Mouse (Mus musculus) neural tube, embryonic 11.5 days (tissue): ENCODE measurements around the gene Topaz1. TPM values are rescaled to one million over a fixed set of nuclear protein-coding genes. Genes with fewer than 3 reads are reported as not detected.

Experiments
- ATAC-seq: fragments of 200-750 bp; cut with Nextera tagmentation; 2 replicates; pipeline ENCODE4 v1.8.0; 2017; ENCODE audit warnings: moderate number of reproducible peaks, mild to moderate bottlenecking, moderate TSS enrichment, moderate library complexity; ENCODE audit not compliant: insufficient read depth, low FRiP score, low TSS enrichment
- DNase-seq: peaks from one replicate; pipeline ENCODE4 v3.0.0-alpha.2; 2015; ENCODE audit warnings: low spot score
- H3K27ac ChIP-seq: fragments of 300-500 bp; sonication (generic); 2 replicates; pipeline ENCODE4 v1.5.1; 2014; ENCODE audit warnings: low read depth, mild to moderate bottlenecking, low read length
- H3K27me3 ChIP-seq: fragments of 300-500 bp; sonication (generic); 2 replicates; pipeline ENCODE4 v1.6.1; 2014; ENCODE audit warnings: mild to moderate bottlenecking, low read length, mixed read lengths; ENCODE audit not compliant: control insufficient read depth, insufficient read depth
- H3K36me3 ChIP-seq: fragments of 300-500 bp; sonication (generic); 2 replicates; pipeline ENCODE4 v1.6.1; 2014; ENCODE audit warnings: mild to moderate bottlenecking, low read length, moderate library complexity, mixed read lengths; ENCODE audit not compliant: control insufficient read depth, insufficient read depth
- H3K4me1 ChIP-seq: fragments of 300-500 bp; sonication (generic); 2 replicates; pipeline ENCODE4 v1.6.1; 2014; ENCODE audit warnings: low read length, mixed read lengths; ENCODE audit not compliant: control insufficient read depth, insufficient read depth
- H3K4me2 ChIP-seq: fragments of 300-500 bp; sonication (generic); 2 replicates; pipeline ENCODE4 v1.6.1; 2014; ENCODE audit warnings: low read depth, mild to moderate bottlenecking, moderate library complexity
- H3K4me3 ChIP-seq: fragments of 300-500 bp; sonication (generic); 2 replicates; pipeline ENCODE4 v1.5.1; 2014; ENCODE audit warnings: low read depth, low read length
- H3K9ac ChIP-seq: fragments of 300-500 bp; sonication (generic); 2 replicates; pipeline ENCODE4 v1.6.1; 2014; ENCODE audit warnings: mild to moderate bottlenecking, low read length
- H3K9me3 ChIP-seq: fragments of 300-500 bp; sonication (generic); 2 replicates; pipeline ENCODE4 v1.6.1; 2016; ENCODE audit warnings: low read length; ENCODE audit not compliant: control insufficient read depth
- WGBS: fragments of 180-500 bp; shearing (Covaris S2); extraction: QIAGEN DNeasy Blood & Tissue Kit; methylation state at CpG from one replicate; pipeline ENCODE4 v1.1.7; 2014; 5-methylcytosine and 5-hydroxymethylcytosine counted together
- polyA plus RNA-seq: library from polyadenylated mRNA; unstranded; fragments of >200 nt; fragmentation: Nextera tagmentation; extraction: Ambion mirVana; gene quantifications from 2 replicates; pipeline ENCODE4 v1.2.1, GENCODE M21; 2014

Topaz1 gene
- not detected in 2 replicates for polyA plus RNA-seq

- WGBS, result 80% methylated on average over 28 of the region's 28 CpGs
- H3K4me1 ChIP-seq, result no peaks in the 10 kb centered on the region
- H3K27ac ChIP-seq, result no peak within 1 kb of the TSS
- no peaks in the 10 kb centered on the region for H3K9me3 ChIP-seq
- no peak within 1 kb of the TSS for H3K4me2 ChIP-seq
- DNase-seq (no peak), ATAC-seq (no peak)
- H3K9ac ChIP-seq, result no peak within 1 kb of the TSS
- H3K36me3 ChIP-seq, result no peaks in the 10 kb centered on the region
- H3K27me3 ChIP-seq, result no peaks in the 10 kb centered on the region
- H3K4me3 ChIP-seq, result no peak within 1 kb of the TSS
These were observed at the start of gene Topaz1 for GRCm38 (mm10) chr9:122747060-122747459. TSS of gene Topaz1 (plus strand) at chr9:122747346.

GRCm38 (mm10) chr9:122701817-122702216, 45.3 kb upstream of the Topaz1 start:
- H3K4me2 ChIP-seq, result no peak overlapping the region
- H3K27me3 ChIP-seq, result no peaks in the 10 kb centered on the region
- 10% methylated on average over 3 of the region's 3 CpGs for WGBS
- ATAC-seq, result no peak
- DNase-seq, result no peak
- H3K4me3 ChIP-seq, result no peak overlapping the region
- no peak overlapping the region for H3K27ac ChIP-seq
- H3K36me3 ChIP-seq, result no peaks in the 10 kb centered on the region
- no peaks in the 10 kb centered on the region for H3K9me3 ChIP-seq
- no peak overlapping the region for H3K9ac ChIP-seq
- no peaks in the 10 kb centered on the region for H3K4me1 ChIP-seq

- Histone ChIP-seq H3K9ac (no peak overlapping the region), H3K4me1 (no peaks in the 10 kb centered on the region), H3K9me3 (no peaks in the 10 kb centered on the region), H3K27ac (no peak overlapping the region), H3K36me3 (no peaks in the 10 kb centered on the region), H3K4me2 (no peak overlapping the region), H3K27me3 (no peaks in the 10 kb centered on the region), H3K4me3 (no peak overlapping the region)
- no peak for DNase-seq
- 55% methylated on average over 2 of the region's 2 CpGs for WGBS
- ATAC-seq, result no peak
These were observed 33.3 kb upstream of the Topaz1 start for GRCm38 (mm10) chr9:122713836-122714235.

- no peaks in the 10 kb centered on the region for H3K9me3 ChIP-seq
- H3K27ac ChIP-seq, result no peak overlapping the region
- H3K4me3 ChIP-seq, result no peak overlapping the region
- H3K4me2 ChIP-seq, result no peak overlapping the region
- 88% methylated on average over 2 of the region's 2 CpGs for WGBS
- ATAC-seq, result no peak
- H3K4me1 ChIP-seq, result no peaks in the 10 kb centered on the region
- no peaks in the 10 kb centered on the region for H3K36me3 ChIP-seq
- no peak overlapping the region for H3K9ac ChIP-seq
- no peaks in the 10 kb centered on the region for H3K27me3 ChIP-seq
- no peak for DNase-seq
These were observed 32.1 kb upstream of the Topaz1 start for GRCm38 (mm10) chr9:122715046-122715445.

GRCm38 (mm10) chr9:122716131-122716921, 30.8 kb upstream of the Topaz1 start:
- Histone ChIP-seq H3K4me1 (no peaks in the 10 kb centered on the region), H3K9me3 (no peaks in the 10 kb centered on the region), H3K36me3 (no peaks in the 10 kb centered on the region), H3K4me2 (no peak overlapping the region), H3K4me3 (no peak overlapping the region), H3K27me3 (no peaks in the 10 kb centered on the region), H3K9ac (no peak overlapping the region), H3K27ac (no peak overlapping the region)
- DNase-seq (no peak), ATAC-seq (no peak)
- 42% methylated on average over 7 of the region's 7 CpGs for WGBS

- Histone ChIP-seq H3K27me3 (peaks cover 7% of the 10 kb centered on the region; the same call in 1 of the 2 replicates), H3K4me1 (no peaks in the 10 kb centered on the region), H3K36me3 (no peaks in the 10 kb centered on the region), H3K9ac (no peak overlapping the region), H3K9me3 (no peaks in the 10 kb centered on the region), H3K4me2 (no peak overlapping the region), H3K4me3 (no peak overlapping the region), H3K27ac (no peak overlapping the region)
- no peak for DNase-seq
- ATAC-seq, result no peak
- 14% methylated on average over 4 of the region's 4 CpGs for WGBS
These were observed 24.9 kb upstream of the Topaz1 start for GRCm38 (mm10) chr9:122722296-122722695.

- H3K36me3 ChIP-seq, result no peaks in the 10 kb centered on the region
- H3K27me3 ChIP-seq, result peaks cover 7% of the 10 kb centered on the region; the same call in 1 of the 2 replicates
- DNase-seq, result no peak
- no peak overlapping the region for H3K27ac ChIP-seq
- H3K4me2 ChIP-seq, result peak overlapping the region; percentile 10; the same call in 1 of the 2 replicates
- ATAC-seq, result no peak
- 24% methylated on average over 22 of the region's 22 CpGs for WGBS
- H3K9ac ChIP-seq, result no peak overlapping the region
- H3K4me3 ChIP-seq, result no peak overlapping the region
- H3K4me1 ChIP-seq, result no peaks in the 10 kb centered on the region
- no peaks in the 10 kb centered on the region for H3K9me3 ChIP-seq
These were observed 21.9 kb upstream of the Topaz1 start for GRCm38 (mm10) chr9:122725046-122725765.

GRCm38 (mm10) chr9:122729500-122729899, 17.6 kb upstream of the Topaz1 start:
- DNase-seq (peak; percentile 51), ATAC-seq (no peak)
- H3K9me3 ChIP-seq, result no peaks in the 10 kb centered on the region
- WGBS, result 18% methylated on average over 10 of the region's 10 CpGs
- H3K36me3 ChIP-seq, result no peaks in the 10 kb centered on the region
- H3K9ac ChIP-seq, result no peak overlapping the region
- 0 out of 2 replicates have a peak, but pooled peaks cover 5% of the 10 kb centered on the region for H3K27me3 ChIP-seq
- no peak overlapping the region for H3K4me2 ChIP-seq
- no peak overlapping the region for H3K27ac ChIP-seq
- no peaks in the 10 kb centered on the region for H3K4me1 ChIP-seq
- no peak overlapping the region for H3K4me3 ChIP-seq
